Mouse (Mus musculus): Measurements from ENCODE around the gene Tsc22d3. TPM values are rescaled to one million over a fixed set of nuclear protein-coding genes. Genes with fewer than 3 reads are reported as not detected.

Tsc22d3 gene
- total and polyA plus RNA-seq, 3 experiments: 8.4 to 32.8 (median 15.2) TPM

DNA sequence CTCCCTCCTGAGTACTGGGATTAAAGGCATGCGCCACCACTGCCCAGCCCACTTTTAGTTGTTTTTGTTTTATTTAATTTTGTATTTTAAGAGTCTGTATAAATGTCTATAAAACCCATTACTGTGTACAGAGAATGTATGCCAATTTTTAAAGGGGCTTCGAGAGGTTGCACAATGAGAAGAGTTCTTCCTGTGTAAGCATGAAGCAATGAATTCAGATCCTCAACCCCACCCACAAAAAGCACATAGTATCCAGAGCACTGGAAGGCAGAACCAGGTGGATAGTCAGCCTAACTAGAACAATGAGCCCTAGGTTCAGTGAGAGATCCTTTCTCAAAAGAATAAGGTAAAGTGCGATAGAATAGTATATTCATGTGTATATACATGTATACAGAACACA is 110.3 kb downstream of the Tsc22d3 start:
- no peaks in the 10 kb centered on the region for H3K36me3 ChIP-seq (replicated peaks in 1 of 2; ENCODE audit: control insufficient read depth in 1 of 2, insufficient read depth in 1 of 2, low read length in 1 of 2)
- H3K4me3 ChIP-seq (replicated peaks in 1 of 3; ENCODE audit: low read depth in 2 of 3, low read length in 2 of 3, poor library complexity in 1 of 3): no peak overlapping the region
- H3K27ac ChIP-seq (ENCODE audit: insufficient read depth, low read depth): no peak overlapping the region
- dilution Hi-C loops (cut with MboI; ENCODE audit: extremely low pct_ligation_motif_present, extremely low pct_unique_long_range_greater_than_20kb, low sequenced_read_pairs) (no loop called here), in situ Hi-C loops (cut with MboI; ENCODE audit: low pct_ligation_motif_present, low pct_unique_long_range_greater_than_20kb, low sequenced_read_pairs) (loop anchor here (5.0 to 10.0 kb wide), 3 partner anchors 112 to 435 kb away; partner anchors contain the start of gene Tsc22d3)
- TF ChIP-seq ZKSCAN1 (IDR thresholded peaks at IDR 0.05; ENCODE audit: borderline replicate concordance, low read depth, low read length) (no peak), E2F4 (IDR thresholded peaks at IDR 0.05; ENCODE audit: insufficient replicate concordance, low read depth, low read length) (no peak), HCFC1 (IDR thresholded peaks at IDR 0.05; ENCODE audit: low read depth, low read length) (no peak), USF2 (conservative IDR thresholded peaks at IDR 0.05; ENCODE audit: low read depth, low read length) (no peak), SMC3 (IDR thresholded peaks at IDR 0.05; ENCODE audit: low read depth, low read length) (no peak), TBP (conservative IDR thresholded peaks at IDR 0.05; ENCODE audit: low read depth, low read length) (no peak), MAX (IDR thresholded peaks at IDR 0.05; ENCODE audit: low read length) (no peak), ELF1 (IDR thresholded peaks at IDR 0.05; ENCODE audit: low read depth, low read length) (no peak), GABPA (IDR thresholded peaks at IDR 0.05; ENCODE audit: insufficient replicate concordance, low read depth, low read length) (no peak), MAZ (IDR thresholded peaks at IDR 0.05; ENCODE audit: low read depth, low read length) (no peak), CHD1 (IDR thresholded peaks at IDR 0.05; ENCODE audit: low read depth, low read length) (no peak), MAFK (IDR thresholded peaks at IDR 0.05; ENCODE audit: insufficient replicate concordance, low read length) (no peak), RCOR1 (conservative IDR thresholded peaks at IDR 0.05; ENCODE audit: low read depth, low read length) (no peak), KAT2A (IDR thresholded peaks at IDR 0.05; ENCODE audit: insufficient replicate concordance, low read length) (no peak), SIN3A (IDR thresholded peaks at IDR 0.05; ENCODE audit: low read length) (no peak), ETS1 (conservative IDR thresholded peaks at IDR 0.05; ENCODE audit: low read depth, low read length) (no peak), PAX5 (IDR thresholded peaks at IDR 0.05; ENCODE audit: low read length) (no peak), MEF2A (IDR thresholded peaks at IDR 0.05; ENCODE audit: borderline replicate concordance, low read depth, low read length) (no peak), IRF4 (IDR thresholded peaks at IDR 0.05; ENCODE audit: low read depth, low read length) (no peak), NELFE (IDR thresholded peaks at IDR 0.05; ENCODE audit: low read depth, low read length) (no peak)
- no peaks in the 10 kb centered on the region for H3K9me3 ChIP-seq (replicated peaks; ENCODE audit: low read length)
- no peak for DNase-seq (ENCODE audit: extremely low read depth)
- H3K4me1 ChIP-seq (ENCODE audit: control insufficient read depth in 1 of 2, insufficient read depth in 2 of 2): peaks cover 0 to 5% of the 10 kb centered on the region in 2 experiments; a peak in 1 of 4 replicates
- no peaks in the 10 kb centered on the region for H3K27me3 ChIP-seq (replicated peaks)
- no peak overlapping the region for H3K4me2 ChIP-seq (ENCODE audit: insufficient read depth, low read depth, poor library complexity, severe bottlenecking)
- H3K9ac ChIP-seq (ENCODE audit: insufficient read depth, low read depth): no peak overlapping the region
- no peaks in the 10 kb centered on the region for H3K79me2 ChIP-seq (replicated peaks; ENCODE audit: control insufficient read depth, extremely low read depth, insufficient read depth, poor library complexity, severe bottlenecking)

Other genes with a start within 250 kb of the Tsc22d3 start
- 52.9 and 67.6 TPM in 2 replicates for gene Prps1, start 144.0 kb downstream of the Tsc22d3 start, total RNA-seq (2012; rRNA removed)
- 163 and 168 TPM in 2 replicates for gene Prps1, start 144.0 kb downstream of the Tsc22d3 start, total RNA-seq (2014; rRNA removed)
- gene Prps1, start 144.0 kb downstream of the Tsc22d3 start, polyA plus RNA-seq (2012; ENCODE audit: insufficient read length, low read depth): 127 and 128 TPM in 2 replicates
- gene Mid2, start 63.9 kb upstream of the Tsc22d3 start, total RNA-seq (2012; rRNA removed): 5.0 and 8.7 TPM in 2 replicates
- 4.1 and 4.3 TPM in 2 replicates for gene Mid2, start 63.9 kb upstream of the Tsc22d3 start, total RNA-seq (2014; rRNA removed)
- 4.7 and 5.4 TPM in 2 replicates for gene Mid2, start 63.9 kb upstream of the Tsc22d3 start, polyA plus RNA-seq (2012; ENCODE audit: insufficient read length, low read depth)
- 44.2 and 48.2 TPM in 2 replicates for gene Tex13b, start 212.8 kb upstream of the Tsc22d3 start, total RNA-seq (2012; rRNA removed)
- 77.9 and 99.4 TPM in 2 replicates for gene Tex13b, start 212.8 kb upstream of the Tsc22d3 start, total RNA-seq (2014; rRNA removed)
- gene Tex13b, start 212.8 kb upstream of the Tsc22d3 start, polyA plus RNA-seq (2012; ENCODE audit: insufficient read length, low read depth): 78.8 and 82.4 TPM in 2 replicates

Measured in CH12.LX (cell line).